Mouse (Mus musculus) testis, adult 2 months (tissue): ENCODE measurements at regions not wholly inside any gene's neighbourhood (a gene's known extent, or its start where the extent isn't known, plus 50 kb on each side); places are given as distances from the start of the nearest gene placed in this dataset.

ENCODE experiments used
- H3K27ac ChIP-seq: fragments of 200-500 bp; 2 replicates; pipeline ENCODE4 v1.5.1; 2012; ENCODE audit warnings: low read depth, low read length; ENCODE audit not compliant: control insufficient read depth, insufficient read depth
- H3K27me3 ChIP-seq: fragments of 200-500 bp; 2 replicates; pipeline ENCODE4 v1.6.1; 2012; ENCODE audit warnings: mild to moderate bottlenecking, low read length, moderate library complexity; ENCODE audit not compliant: control insufficient read depth, insufficient read depth
- H3K36me3 ChIP-seq: fragments of 200-500 bp; 2 replicates; pipeline ENCODE4 v1.6.1; 2012; ENCODE audit warnings: mild to moderate bottlenecking, low read length; ENCODE audit not compliant: control insufficient read depth, insufficient read depth
- H3K4me1 ChIP-seq: fragments of 200-500 bp; 2 replicates; pipeline ENCODE4 v1.6.1; 2012; ENCODE audit warnings: low read length; ENCODE audit not compliant: control insufficient read depth, insufficient read depth
- H3K4me3 ChIP-seq: fragments of 200-500 bp; 2 replicates; pipeline ENCODE4 v1.5.1; 2012; ENCODE audit warnings: low read depth, mild to moderate bottlenecking, low read length, moderate library complexity, mixed read lengths; ENCODE audit not compliant: control insufficient read depth
- CTCF ChIP-seq: fragments of 200-500 bp; IDR thresholded peaks from 2 replicates; pipeline ENCODE4 v1.5.1; 2012; ENCODE audit warnings: low read depth, mild to moderate bottlenecking, inconsistent platforms, low read length, moderate library complexity; ENCODE audit not compliant: control insufficient read depth, insufficient read depth, insufficient replicate concordance
- POLR2A ChIP-seq: fragments of 200-500 bp; IDR thresholded peaks from 2 replicates; pipeline ENCODE4 v1.6.1; 2012; ENCODE audit warnings: low read depth, mild to moderate bottlenecking, inconsistent platforms, low read length, moderate library complexity; ENCODE audit not compliant: control insufficient read depth

DNA sequence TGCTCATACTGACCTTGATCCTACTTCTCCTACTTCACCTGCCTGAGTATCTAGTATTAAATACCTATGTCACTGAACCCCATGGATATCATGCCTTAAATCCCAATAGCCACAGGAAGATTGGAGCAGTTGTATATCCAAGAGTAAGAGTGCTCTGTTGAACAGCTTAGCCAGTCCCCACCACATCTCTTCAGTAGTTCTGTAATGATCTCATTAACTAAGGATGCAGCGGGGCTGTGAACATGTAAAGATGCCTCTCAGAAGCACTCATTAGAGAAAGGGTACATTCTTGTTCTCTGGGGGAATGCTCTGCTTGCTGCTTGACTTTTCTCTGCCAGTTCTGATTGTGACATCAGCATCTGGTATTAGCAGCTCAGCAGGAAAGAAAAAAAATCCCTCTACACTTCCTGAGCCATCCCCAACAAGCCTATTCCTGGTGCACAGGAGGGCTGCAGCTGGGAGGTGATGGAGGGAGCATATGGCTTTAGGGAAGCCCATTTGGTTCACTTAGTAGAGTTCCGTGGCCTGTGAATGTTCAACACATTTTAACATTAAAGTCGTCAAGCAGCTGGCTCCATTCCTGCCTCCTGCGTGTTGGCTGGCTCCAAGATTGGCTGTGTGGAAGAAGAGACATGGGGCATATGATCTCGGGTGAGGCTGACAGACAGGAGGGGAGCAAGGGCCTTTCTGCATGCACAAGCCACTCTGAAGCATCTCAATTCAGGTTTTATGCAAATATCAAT lies 613.1 kb upstream of the Auts2 start:
- no peaks in the 10 kb centered on the region for H3K4me1 ChIP-seq
- H3K36me3 ChIP-seq: no peaks in the 10 kb centered on the region
- TF ChIP-seq CTCF: no peak
- H3K27me3 ChIP-seq: no peaks in the 10 kb centered on the region
- H3K27ac ChIP-seq: no peak overlapping the region
- no peak overlapping the region for H3K4me3 ChIP-seq

DNA sequence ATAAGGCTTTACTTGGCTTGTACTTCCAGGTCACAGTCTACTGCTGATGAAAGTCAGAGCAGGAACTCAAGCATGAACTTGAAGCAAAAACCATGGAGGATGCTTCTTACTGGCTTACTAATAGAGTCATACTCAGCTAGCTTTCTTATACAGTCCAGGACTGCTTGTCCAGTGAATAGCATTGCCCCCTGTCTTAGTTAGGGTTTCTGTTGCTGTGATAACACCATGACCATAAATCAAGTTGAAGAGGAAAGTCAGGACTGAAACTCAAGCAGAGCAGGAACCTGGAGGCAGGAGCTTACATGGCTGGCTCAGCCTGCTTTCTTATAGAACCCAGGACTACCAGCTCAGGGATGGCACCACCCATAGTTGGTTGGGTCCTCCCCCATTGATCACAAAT lies 602.9 kb upstream of the Auts2 start:
- H3K36me3 ChIP-seq: no peaks in the 10 kb centered on the region
- no peak overlapping the region for H3K4me3 ChIP-seq
- no peaks in the 10 kb centered on the region for H3K4me1 ChIP-seq
- H3K27ac ChIP-seq: no peak overlapping the region
- no peaks in the 10 kb centered on the region for H3K27me3 ChIP-seq
- TF ChIP-seq POLR2A (no peak), CTCF (no peak)

DNA sequence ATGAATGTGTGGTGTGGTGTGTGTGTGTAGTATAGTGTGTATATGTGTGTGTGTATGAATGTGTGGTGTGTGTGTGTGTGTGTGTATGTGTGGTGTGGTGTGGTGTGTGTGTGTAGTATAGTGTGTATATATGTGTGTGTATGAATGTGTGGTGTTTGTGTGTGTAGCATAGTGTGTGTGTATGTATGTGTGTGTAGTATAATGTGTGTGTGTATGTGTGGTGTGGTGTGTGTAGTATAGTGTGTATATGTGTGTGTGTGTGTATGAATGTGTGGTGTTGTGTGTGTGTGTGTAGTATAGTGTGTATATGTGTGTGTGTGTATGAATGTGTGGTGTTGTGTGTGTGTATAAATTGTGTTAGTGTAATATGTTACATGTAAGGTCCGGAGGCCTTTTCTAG lies 600.5 kb upstream of the Auts2 start:
- H3K4me3 ChIP-seq: no peak overlapping the region
- no peak for TF ChIP-seq POLR2A
- TF ChIP-seq CTCF: no peak
- H3K36me3 ChIP-seq: no peaks in the 10 kb centered on the region
- H3K27me3 ChIP-seq: no peaks in the 10 kb centered on the region
- no peak overlapping the region for H3K27ac ChIP-seq
- no peaks in the 10 kb centered on the region for H3K4me1 ChIP-seq

DNA sequence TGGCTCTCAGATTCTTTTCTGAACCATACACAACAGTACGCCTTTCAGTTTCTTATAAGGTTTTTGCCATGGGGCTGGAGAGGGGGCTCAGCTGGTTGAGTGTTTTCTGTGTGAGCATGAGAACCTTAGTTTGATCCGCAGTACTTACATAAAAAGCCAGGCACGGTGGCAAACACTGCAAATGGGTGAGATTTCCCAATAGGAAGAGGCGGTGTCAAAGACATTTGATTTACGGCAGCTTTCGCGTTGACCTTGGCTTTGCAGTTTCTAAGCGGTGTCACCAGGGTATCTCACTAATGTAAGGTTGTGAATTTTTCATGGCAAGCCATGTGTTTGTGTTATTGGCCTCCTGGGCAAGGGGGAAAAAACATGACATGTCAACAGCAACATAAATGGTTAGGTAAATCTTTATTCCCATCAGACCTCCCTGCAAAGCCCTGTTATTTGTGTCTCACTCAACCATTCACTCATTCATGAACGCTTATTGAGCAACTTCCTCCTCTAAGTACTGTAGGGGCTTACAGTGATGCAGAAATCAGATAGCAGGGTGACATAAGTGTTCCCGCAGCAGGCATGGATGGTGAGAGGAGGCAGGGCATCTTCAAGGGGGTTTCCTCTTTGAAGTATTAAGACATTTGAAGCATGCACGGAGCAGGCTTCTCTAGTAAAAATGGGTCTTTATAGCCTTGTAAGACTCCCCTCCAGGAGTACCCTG lies 599.4 kb upstream of the Auts2 start:
- H3K27me3 ChIP-seq: no peaks in the 10 kb centered on the region
- no peaks in the 10 kb centered on the region for H3K36me3 ChIP-seq
- no peak overlapping the region for H3K4me3 ChIP-seq
- H3K4me1 ChIP-seq: no peaks in the 10 kb centered on the region
- no peak overlapping the region for H3K27ac ChIP-seq
- TF ChIP-seq POLR2A (no peak), CTCF (no peak)

DNA sequence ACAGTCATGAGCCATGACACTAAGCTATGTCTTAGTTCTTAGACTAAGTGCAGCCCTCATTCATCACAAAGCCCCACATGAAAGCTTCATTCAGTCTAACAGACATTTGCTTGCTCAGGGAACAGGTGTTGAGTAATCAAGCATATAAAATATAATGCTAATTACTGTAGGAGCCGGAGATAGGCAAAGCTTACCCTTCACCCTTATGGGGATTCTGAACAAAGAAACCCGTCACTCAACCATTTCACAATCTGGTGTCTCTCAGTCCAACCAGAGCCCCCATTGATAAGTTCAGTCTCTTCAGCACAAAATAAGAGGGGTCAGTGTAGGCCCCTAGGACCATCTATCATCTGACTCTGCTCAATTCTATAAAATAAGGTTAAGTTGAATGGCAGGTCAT lies 587.9 kb upstream of the Auts2 start:
- Histone ChIP-seq H3K4me3 (no peak overlapping the region), H3K4me1 (no peaks in the 10 kb centered on the region), H3K27me3 (no peaks in the 10 kb centered on the region), H3K36me3 (no peaks in the 10 kb centered on the region), H3K27ac (no peak overlapping the region)
- TF ChIP-seq CTCF (no peak), POLR2A (no peak)

DNA sequence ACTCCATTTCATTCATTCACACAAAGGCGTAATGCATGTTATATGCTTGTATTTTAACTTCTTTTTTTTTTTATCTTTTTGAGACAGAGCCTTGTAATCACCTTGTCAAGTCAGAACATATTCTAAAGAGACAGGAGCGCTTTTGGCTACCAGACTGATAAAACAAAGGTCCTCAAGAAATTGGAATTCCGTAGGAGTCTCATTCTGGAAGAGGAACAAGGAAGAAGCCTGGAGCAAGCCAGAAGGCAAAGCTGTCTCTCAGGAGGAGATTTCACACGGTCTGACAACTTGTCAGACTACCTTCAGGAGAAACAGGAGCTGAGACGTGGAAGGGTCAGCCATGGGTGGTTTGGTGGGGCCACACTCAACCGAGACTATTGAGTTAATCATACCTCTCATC lies 587.2 kb upstream of the Auts2 start:
- no peaks in the 10 kb centered on the region for H3K4me1 ChIP-seq
- H3K27me3 ChIP-seq: no peaks in the 10 kb centered on the region
- H3K36me3 ChIP-seq: no peaks in the 10 kb centered on the region
- no peak overlapping the region for H3K4me3 ChIP-seq
- H3K27ac ChIP-seq: no peak overlapping the region
- TF ChIP-seq CTCF (no peak), POLR2A (no peak)

DNA sequence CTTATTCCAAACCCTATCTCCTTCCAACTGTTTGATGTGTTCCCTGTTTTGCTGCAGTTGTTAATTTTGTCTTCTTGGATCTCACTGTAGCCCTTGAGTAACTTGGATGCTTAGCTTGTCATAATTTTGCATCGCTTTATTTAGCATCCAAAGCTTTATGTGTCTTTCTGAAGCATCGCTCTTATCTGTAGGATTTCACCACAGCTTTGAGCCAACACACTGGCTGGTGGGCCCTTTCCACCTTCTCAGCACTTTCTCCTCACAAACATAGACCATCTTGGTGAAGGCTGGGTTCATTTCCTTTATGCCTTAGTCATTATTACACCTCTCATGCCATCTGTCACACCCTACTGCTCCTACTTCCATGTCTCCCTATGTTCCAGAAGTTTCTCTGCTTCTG lies 581.1 kb upstream of the Auts2 start:
- no peaks in the 10 kb centered on the region for H3K27me3 ChIP-seq
- TF ChIP-seq POLR2A (no peak), CTCF (no peak)
- no peaks in the 10 kb centered on the region for H3K36me3 ChIP-seq
- no peaks in the 10 kb centered on the region for H3K4me1 ChIP-seq
- no peak overlapping the region for H3K4me3 ChIP-seq
- H3K27ac ChIP-seq: no peak overlapping the region

DNA sequence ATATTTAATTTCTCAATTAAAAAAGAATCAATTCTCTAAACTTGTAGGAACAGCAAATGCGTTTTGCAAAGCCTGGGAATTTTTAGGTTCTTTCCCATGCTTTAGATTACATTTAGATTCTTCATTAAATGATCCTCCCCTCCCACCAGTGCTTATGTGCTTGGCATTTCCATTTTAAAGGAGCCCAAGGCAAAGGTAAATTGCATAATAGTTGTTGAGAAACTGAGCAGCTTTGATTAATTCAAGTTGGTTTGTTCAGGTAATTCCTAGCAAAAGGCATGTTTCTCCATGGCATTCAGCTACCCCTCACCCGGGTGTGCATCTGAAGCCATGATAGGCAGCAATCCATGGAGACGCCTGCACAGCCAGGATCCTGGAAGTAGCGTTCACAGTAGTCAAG lies 570.8 kb upstream of the Auts2 start:
- no peak overlapping the region for H3K4me3 ChIP-seq
- H3K4me1 ChIP-seq: no peaks in the 10 kb centered on the region
- no peak for TF ChIP-seq POLR2A
- TF ChIP-seq CTCF: no peak
- H3K27ac ChIP-seq: no peak overlapping the region
- no peaks in the 10 kb centered on the region for H3K36me3 ChIP-seq
- H3K27me3 ChIP-seq: no peaks in the 10 kb centered on the region
